Mouse (Mus musculus) liver, embryonic 15.5 days (tissue): ENCODE data around the gene Tmem47. TPM values are rescaled to one million over a fixed set of nuclear protein-coding genes. Genes with fewer than 3 reads are reported as not detected.

Experiments used
- ATAC-seq: fragments of 200-750 bp; cut with Nextera tagmentation; 2 replicates; pipeline ENCODE4 v1.8.0; 2017; ENCODE audit warnings: moderate number of reproducible peaks, mild to moderate bottlenecking, moderate library complexity; ENCODE audit not compliant: insufficient read depth
- H3K27ac ChIP-seq: fragments of 300-500 bp; sonication (generic); replicated peaks from 2 replicates; pipeline ENCODE4 v1.5.1; 2015; ENCODE audit warnings: mild to moderate bottlenecking, inconsistent platforms
- H3K27me3 ChIP-seq: fragments of 300-500 bp; sonication (generic); 2 replicates; pipeline ENCODE4 v1.6.1; 2015; ENCODE audit warnings: mild to moderate bottlenecking, inconsistent platforms
- H3K36me3 ChIP-seq: fragments of 300-500 bp; sonication (generic); replicated peaks from 2 replicates; pipeline ENCODE4 v1.6.1; 2015; ENCODE audit warnings: moderate library complexity, mild to moderate bottlenecking, inconsistent platforms
- H3K4me1 ChIP-seq: fragments of 300-500 bp; sonication (generic); replicated peaks from 2 replicates; pipeline ENCODE4 v1.6.1; 2015; ENCODE audit warnings: inconsistent platforms
- H3K4me2 ChIP-seq: fragments of 300-500 bp; sonication (generic); 2 replicates; pipeline ENCODE4 v1.6.1; 2015; ENCODE audit warnings: moderate library complexity, mild to moderate bottlenecking, inconsistent platforms
- H3K4me3 ChIP-seq: fragments of 300-500 bp; sonication (generic); replicated peaks from 2 replicates; pipeline ENCODE4 v1.5.1; 2015; ENCODE audit warnings: mild to moderate bottlenecking, inconsistent platforms
- H3K9ac ChIP-seq: fragments of 300-500 bp; sonication (generic); 2 replicates; pipeline ENCODE4 v1.6.1; 2015; ENCODE audit warnings: moderate library complexity, mild to moderate bottlenecking, inconsistent platforms
- H3K9me3 ChIP-seq: fragments of 300-500 bp; sonication (generic); replicated peaks from 2 replicates; pipeline ENCODE4 v1.6.1; 2016; ENCODE audit warnings: inconsistent platforms
- WGBS: fragments of 180-500 bp; shearing (Covaris S2); methylation state at CpG from one replicate; pipeline ENCODE4 v1.1.7; 2015; ENCODE audit warnings: mixed read lengths; ENCODE audit not compliant: insufficient replicate concordance; 5-methylcytosine and 5-hydroxymethylcytosine counted together
- polyA plus RNA-seq: library from polyadenylated mRNA; unstranded; fragments of >200 nt; fragmentation: Nextera tagmentation; extraction: Ambion mirVana; gene quantifications from 2 replicates; pipeline ENCODE4 v1.2.1, GENCODE M21; 2015

Tmem47 gene
- 1.2 and 1.4 TPM in 2 replicates for polyA plus RNA-seq

GRCm38 (mm10) chrX:81070210-81070803, at the start of gene Tmem47:
Gene Tmem47 (plus strand): TSS chrX:81070698.
- WGBS = 5% methylated on average over 39 of the region's 39 CpGs
- H3K4me1 ChIP-seq = no peaks in the 10 kb centered on the region
- no peak within 1 kb of the TSS for H3K27ac ChIP-seq

GRCm38 (mm10) chrX:81070804-81071461, 435 bp downstream of the Tmem47 start:
- H3K4me3 ChIP-seq = peak overlapping the region; percentile 41
- ATAC-seq = no peak
- H3K36me3 ChIP-seq = no peaks in the 10 kb centered on the region
- H3K9me3 ChIP-seq = no peaks in the 10 kb centered on the region
- no peak overlapping the region for H3K9ac ChIP-seq
- H3K27ac ChIP-seq = no peak overlapping the region
- peak overlapping the region; percentile 61 for H3K4me2 ChIP-seq
- no peaks in the 10 kb centered on the region for H3K4me1 ChIP-seq
- WGBS = 9% methylated on average over 45 of the region's 45 CpGs
- H3K27me3 ChIP-seq = peaks cover 14% of the 10 kb centered on the region

More at GRCm38 (mm10) chrX:81070210-81070803, at the start of gene Tmem47:
- Histone ChIP-seq H3K9ac (no peak within 1 kb of the TSS), H3K4me3 (peak within 1 kb of the TSS; percentile 41), H3K4me2 (peak within 1 kb of the TSS; percentile 61), H3K27me3 (peaks cover 14% of the 10 kb centered on the region), H3K9me3 (no peaks in the 10 kb centered on the region), H3K36me3 (no peaks in the 10 kb centered on the region)
- peak; percentile 44; the same call in 1 of the 2 replicates for ATAC-seq

- Histone ChIP-seq H3K27ac (no peak overlapping the region), H3K9ac (no peak overlapping the region)
- WGBS = 12% methylated on average over 14 of the region's 14 CpGs
Observed at GRCm38 (mm10) chrX:81071746-81072640, 1.5 kb downstream of the Tmem47 start.

GRCm38 (mm10) chrX:81072651-81073050, 2.2 kb downstream of the Tmem47 start:
- Histone ChIP-seq H3K9ac (no peak overlapping the region), H3K9me3 (no peaks in the 10 kb centered on the region), H3K4me3 (no peak overlapping the region), H3K27ac (no peak overlapping the region), H3K4me1 (no peaks in the 10 kb centered on the region), H3K36me3 (no peaks in the 10 kb centered on the region), H3K4me2 (no peak overlapping the region), H3K27me3 (peaks cover 14% of the 10 kb centered on the region)
- 32% methylated on average over 2 of the region's 2 CpGs for WGBS
- ATAC-seq = no peak

More at GRCm38 (mm10) chrX:81071746-81072640, 1.5 kb downstream of the Tmem47 start:
- Histone ChIP-seq H3K27me3 (peaks cover 14% of the 10 kb centered on the region), H3K4me2 (no peak overlapping the region), H3K4me3 (no peak overlapping the region), H3K4me1 (no peaks in the 10 kb centered on the region), H3K9me3 (no peaks in the 10 kb centered on the region), H3K36me3 (no peaks in the 10 kb centered on the region)
- no peak for ATAC-seq

- Histone ChIP-seq H3K36me3 (no peaks in the 10 kb centered on the region), H3K9me3 (no peaks in the 10 kb centered on the region), H3K4me2 (no peak overlapping the region), H3K27ac (no peak overlapping the region), H3K27me3 (peaks cover 14% of the 10 kb centered on the region), H3K4me1 (no peaks in the 10 kb centered on the region), H3K4me3 (no peak overlapping the region), H3K9ac (no peak overlapping the region)
- no peak for ATAC-seq
- 48% methylated on average over 4 of the region's 4 CpGs for WGBS
Observed at GRCm38 (mm10) chrX:81073834-81074233, 3.3 kb downstream of the Tmem47 start.

- Histone ChIP-seq H3K4me2 (no peak overlapping the region), H3K4me3 (no peak overlapping the region), H3K9ac (no peak overlapping the region), H3K4me1 (no peaks in the 10 kb centered on the region), H3K36me3 (no peaks in the 10 kb centered on the region), H3K27ac (no peak overlapping the region), H3K9me3 (no peaks in the 10 kb centered on the region), H3K27me3 (no peaks in the 10 kb centered on the region)
- no peak for ATAC-seq
Observed at GRCm38 (mm10) chrX:81078522-81078921, 8.0 kb downstream of the Tmem47 start.

- Histone ChIP-seq H3K9me3 (no peaks in the 10 kb centered on the region), H3K4me3 (no peak overlapping the region), H3K4me2 (no peak overlapping the region), H3K36me3 (no peaks in the 10 kb centered on the region), H3K27me3 (no peaks in the 10 kb centered on the region), H3K4me1 (no peaks in the 10 kb centered on the region), H3K27ac (no peak overlapping the region), H3K9ac (no peak overlapping the region)
- ATAC-seq = no peak
- WGBS = 44% methylated on average over 2 of the region's 2 CpGs
Observed at GRCm38 (mm10) chrX:81080996-81081395, 10.5 kb downstream of the Tmem47 start.

GRCm38 (mm10) chrX:81085025-81085752, 14.7 kb downstream of the Tmem47 start:
- WGBS = 53% methylated on average over 2 of the region's 2 CpGs
- no peaks in the 10 kb centered on the region for H3K27me3 ChIP-seq
- H3K36me3 ChIP-seq = no peaks in the 10 kb centered on the region
- no peak overlapping the region for H3K9ac ChIP-seq
- no peak overlapping the region for H3K27ac ChIP-seq
- no peaks in the 10 kb centered on the region for H3K9me3 ChIP-seq
- ATAC-seq = no peak
- no peaks in the 10 kb centered on the region for H3K4me1 ChIP-seq
- no peak overlapping the region for H3K4me3 ChIP-seq
- H3K4me2 ChIP-seq = no peak overlapping the region

- WGBS = 26% methylated on average over 1 of the region's 1 CpGs
- no peak for ATAC-seq
Observed at GRCm38 (mm10) chrX:81147416-81147815, 76.9 kb downstream of the Tmem47 start.

More at GRCm38 (mm10) chrX:81147416-81147815, 76.9 kb downstream of the Tmem47 start:
- Histone ChIP-seq H3K4me2 (no peak overlapping the region), H3K4me3 (no peak overlapping the region), H3K27me3 (no peaks in the 10 kb centered on the region), H3K4me1 (no peaks in the 10 kb centered on the region), H3K9ac (no peak overlapping the region), H3K36me3 (no peaks in the 10 kb centered on the region), H3K9me3 (no peaks in the 10 kb centered on the region), H3K27ac (no peak overlapping the region)
